Mouse (Mus musculus): Measurements from ENCODE around the gene Glp2r. TPM values are rescaled to one million over a fixed set of nuclear protein-coding genes. Genes with fewer than 3 reads are reported as not detected.

Glp2r gene
- polyA plus RNA-seq, 1 experiment from 2014 or later: not detected

- Histone ChIP-seq H3K36me3 (ENCODE audit: inconsistent target) (peaks cover 95% of the 10 kb centered on the region), H3K27ac (no peak overlapping the region), H3K4me3 (ENCODE audit: inconsistent target) (no peak overlapping the region), H3K79me2 (ENCODE audit: inconsistent target) (no peaks in the 10 kb centered on the region)
- WGBS (ENCODE audit: missing documents): 92% methylated on average over 4 of the region's 4 CpGs
Measured at GRCm38 (mm10) chr11:67663437-67663836, 107.5 kb downstream of the Glp2r start.

- Histone ChIP-seq H3K79me2 (ENCODE audit: inconsistent target) (no peaks in the 10 kb centered on the region), H3K27ac (no peak overlapping the region), H3K4me3 (ENCODE audit: inconsistent target) (no peak overlapping the region), H3K36me3 (ENCODE audit: inconsistent target) (peaks cover 75% of the 10 kb centered on the region)
- 92% methylated on average over 8 of the region's 8 CpGs for WGBS (ENCODE audit: missing documents)
Measured at GRCm38 (mm10) chr11:67661465-67661864, 109.5 kb downstream of the Glp2r start.

- peaks cover 72% of the 10 kb centered on the region for H3K36me3 ChIP-seq (ENCODE audit: inconsistent target)
- WGBS (ENCODE audit: missing documents): 58% methylated on average over 11 of the region's 11 CpGs
- H3K27ac ChIP-seq: no peak overlapping the region
- no peak overlapping the region for H3K4me3 ChIP-seq (ENCODE audit: inconsistent target)
- no peaks in the 10 kb centered on the region for H3K79me2 ChIP-seq (ENCODE audit: inconsistent target)
Measured at GRCm38 (mm10) chr11:67657685-67658382, 113.1 kb downstream of the Glp2r start.

- 92% methylated on average over 9 of the region's 9 CpGs for WGBS (ENCODE audit: missing documents)
- H3K27ac ChIP-seq: no peak overlapping the region
- no peak overlapping the region for H3K4me3 ChIP-seq (ENCODE audit: inconsistent target)
- H3K79me2 ChIP-seq (ENCODE audit: inconsistent target): peaks cover under 1% of the 10 kb centered on the region; the same call in 1 of the 2 replicates
- H3K36me3 ChIP-seq (ENCODE audit: inconsistent target): peaks cover 72% of the 10 kb centered on the region
Measured at GRCm38 (mm10) chr11:67656811-67657210, 114.1 kb downstream of the Glp2r start.

- H3K4me3 ChIP-seq (ENCODE audit: inconsistent target): no peak overlapping the region
- H3K27ac ChIP-seq: no peak overlapping the region
- WGBS (ENCODE audit: missing documents): 75% methylated on average over 7 of the region's 7 CpGs
- peaks cover 5% of the 10 kb centered on the region; the same call in 1 of the 2 replicates for H3K79me2 ChIP-seq (ENCODE audit: inconsistent target)
- peaks cover 70% of the 10 kb centered on the region for H3K36me3 ChIP-seq (ENCODE audit: inconsistent target)
Measured at GRCm38 (mm10) chr11:67656366-67656765, 114.6 kb downstream of the Glp2r start.

- 92% methylated on average over 17 of the region's 17 CpGs for WGBS (ENCODE audit: missing documents)
- H3K36me3 ChIP-seq (ENCODE audit: inconsistent target): peaks cover 69% of the 10 kb centered on the region; the same call in 1 of the 2 replicates
- H3K79me2 ChIP-seq (ENCODE audit: inconsistent target): peaks cover 15% of the 10 kb centered on the region; the same call in 1 of the 2 replicates
- no peak overlapping the region for H3K4me3 ChIP-seq (ENCODE audit: inconsistent target)
- H3K27ac ChIP-seq: no peak overlapping the region
Measured at GRCm38 (mm10) chr11:67655236-67655959, 115.6 kb downstream of the Glp2r start.

- no peak overlapping the region for H3K27ac ChIP-seq
- H3K4me3 ChIP-seq (ENCODE audit: inconsistent target): no peak overlapping the region
- H3K79me2 ChIP-seq (ENCODE audit: inconsistent target): peaks cover 22% of the 10 kb centered on the region; the same call in 1 of the 2 replicates
- 92% methylated on average over 4 of the region's 4 CpGs for WGBS (ENCODE audit: missing documents)
- peaks cover 60% of the 10 kb centered on the region; the same call in 1 of the 2 replicates for H3K36me3 ChIP-seq (ENCODE audit: inconsistent target)
Measured at GRCm38 (mm10) chr11:67654514-67654913, 116.4 kb downstream of the Glp2r start.

- Histone ChIP-seq H3K79me2 (ENCODE audit: inconsistent target) (peaks cover 24% of the 10 kb centered on the region; the same call in 1 of the 2 replicates), H3K27ac (no peak overlapping the region), H3K4me3 (ENCODE audit: inconsistent target) (no peak overlapping the region), H3K36me3 (ENCODE audit: inconsistent target) (peaks cover 52% of the 10 kb centered on the region; the same call in 1 of the 2 replicates)
- WGBS (ENCODE audit: missing documents): 90% methylated on average over 8 of the region's 9 CpGs
Measured at GRCm38 (mm10) chr11:67653521-67654090, 117.3 kb downstream of the Glp2r start.

GRCm38 (mm10) chr11:67652893-67653255 lies 118.1 kb downstream of the Glp2r start:
- 53% methylated on average over 6 of the region's 6 CpGs for WGBS (ENCODE audit: missing documents)

GRCm38 (mm10) chr11:67652194-67652892 lies 118.6 kb downstream of the Glp2r start:
- H3K79me2 ChIP-seq (ENCODE audit: inconsistent target): peaks cover 32% of the 10 kb centered on the region; the same call in 1 of the 2 replicates
- no peak overlapping the region for H3K27ac ChIP-seq
- 25% methylated on average over 8 of the region's 14 CpGs for WGBS (ENCODE audit: missing documents)
- H3K4me3 ChIP-seq (ENCODE audit: inconsistent target): no peak overlapping the region
- peaks cover 52% of the 10 kb centered on the region; the same call in 1 of the 2 replicates for H3K36me3 ChIP-seq (ENCODE audit: inconsistent target)

More at GRCm38 (mm10) chr11:67652893-67653255, 118.1 kb downstream of the Glp2r start:
- H3K36me3 ChIP-seq (ENCODE audit: inconsistent target): peaks cover 52% of the 10 kb centered on the region; the same call in 1 of the 2 replicates
- peaks cover 31% of the 10 kb centered on the region; the same call in 1 of the 2 replicates for H3K79me2 ChIP-seq (ENCODE audit: inconsistent target)
- no peak overlapping the region for H3K27ac ChIP-seq
- H3K4me3 ChIP-seq (ENCODE audit: inconsistent target): no peak overlapping the region

- Histone ChIP-seq H3K4me3 (ENCODE audit: inconsistent target) (no peak overlapping the region), H3K79me2 (ENCODE audit: inconsistent target) (peaks cover 32% of the 10 kb centered on the region; the same call in 1 of the 2 replicates), H3K36me3 (ENCODE audit: inconsistent target) (peaks cover 56% of the 10 kb centered on the region; the same call in 1 of the 2 replicates), H3K27ac (no peak overlapping the region)
- 89% methylated on average over 6 of the region's 6 CpGs for WGBS (ENCODE audit: missing documents)
Measured at GRCm38 (mm10) chr11:67651731-67652130, 119.2 kb downstream of the Glp2r start.

GRCm38 (mm10) chr11:67649971-67650707 lies 120.8 kb downstream of the Glp2r start:
- Histone ChIP-seq H3K27ac (no peak overlapping the region), H3K36me3 (ENCODE audit: inconsistent target) (peaks cover 49% of the 10 kb centered on the region; the same call in 1 of the 2 replicates), H3K4me3 (ENCODE audit: inconsistent target) (no peak overlapping the region), H3K79me2 (ENCODE audit: inconsistent target) (peaks cover 32% of the 10 kb centered on the region; the same call in 1 of the 2 replicates)
- WGBS (ENCODE audit: missing documents): 68% methylated on average over 10 of the region's 10 CpGs

- Histone ChIP-seq H3K36me3 (ENCODE audit: inconsistent target) (peaks cover 44% of the 10 kb centered on the region), H3K4me3 (ENCODE audit: inconsistent target) (no peak overlapping the region), H3K79me2 (ENCODE audit: inconsistent target) (peaks cover 32% of the 10 kb centered on the region; the same call in 1 of the 2 replicates), H3K27ac (no peak overlapping the region)
- 89% methylated on average over 11 of the region's 11 CpGs for WGBS (ENCODE audit: missing documents)
Measured at GRCm38 (mm10) chr11:67648651-67649407, 122.1 kb downstream of the Glp2r start.

Measured in macrophage (primary cell).